Mouse (Mus musculus) layer of hippocampus, adult 8-10 months (tissue): ENCODE data around the gene Cdhr4. TPM values are rescaled to one million over a fixed set of nuclear protein-coding genes. Genes with fewer than 3 reads are reported as not detected.
"Not testable (repeated sequence)": the region's sequence is repeated elsewhere in the genome, so short reads cannot be mapped to it uniquely, and the experiment has no call there.

Experiments used
- DNase-seq, 2 experiments: peaks; one replicate each; pipeline ENCODE4 v3.0.0; 2022; ENCODE audit warnings: low spot score in 2 of 2
- total RNA-seq, 4 experiments: library from RNA; stranded (reverse); gene quantifications; 2 replicates each; pipeline ENCODE4 v1.2.4; 2022

The Cdhr4 gene
- total RNA-seq, 4 experiments from 2014 or later: 4.0 to 8.2 (median 6.7) TPM

DNA sequence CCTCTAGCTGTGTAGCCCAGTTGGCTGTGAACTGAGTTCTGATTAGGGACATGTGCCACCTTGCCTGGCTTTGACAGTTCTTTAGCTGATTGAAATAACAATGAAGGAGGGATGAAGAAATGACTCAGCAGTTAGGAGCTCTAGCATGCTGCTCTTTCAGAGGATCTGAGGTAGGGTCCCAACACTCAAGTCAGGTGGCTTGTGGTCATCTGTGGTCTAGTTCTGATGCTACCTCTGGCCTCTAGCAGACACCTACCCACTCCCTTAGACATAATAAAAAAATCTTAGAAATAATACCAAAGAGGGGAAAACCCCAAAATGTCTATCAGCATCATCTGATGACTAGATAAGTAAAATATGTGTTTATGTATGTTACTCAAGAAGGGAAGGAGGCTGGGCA is 18.1 kb downstream of the Cdhr4 start:
- no peak for DNase-seq

- not testable (repeated sequence) for DNase-seq
These were observed 21.3 kb downstream of the Cdhr4 start for GRCm38 (mm10) chr9:108013577-108013976.

GRCm38 (mm10) chr9:108017127-108017526 is 24.8 kb downstream of the Cdhr4 start:
- DNase-seq: no peak

- DNase-seq: no peak
These were observed 28.4 kb downstream of the Cdhr4 start for GRCm38 (mm10) chr9:108020741-108021140.

- DNase-seq: no peak
These were observed 30.9 kb downstream of the Cdhr4 start for GRCm38 (mm10) chr9:108023216-108023615.

GRCm38 (mm10) chr9:108026584-108026983 is 34.3 kb downstream of the Cdhr4 start:
- DNase-seq: no peak

DNA sequence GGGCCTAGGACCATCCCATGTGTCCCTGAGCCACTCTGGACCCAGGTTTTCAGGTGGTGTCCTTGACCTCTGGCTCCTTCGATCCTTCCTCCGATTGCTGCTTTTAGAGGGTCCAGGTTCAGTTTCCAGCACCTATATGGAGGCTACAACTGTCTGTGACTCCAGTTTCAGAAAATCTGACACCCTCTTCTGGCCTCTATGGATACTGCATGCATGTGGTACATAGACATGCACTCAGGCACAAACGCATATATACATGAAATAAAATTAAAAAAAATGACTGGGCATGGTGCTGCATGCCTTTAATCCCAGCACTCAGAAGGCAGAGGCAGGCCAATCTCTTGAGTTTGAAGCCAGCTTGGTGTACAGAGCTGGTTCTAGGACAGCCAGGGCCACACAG is 35.6 kb downstream of the Cdhr4 start:
- DNase-seq: no peak

DNA sequence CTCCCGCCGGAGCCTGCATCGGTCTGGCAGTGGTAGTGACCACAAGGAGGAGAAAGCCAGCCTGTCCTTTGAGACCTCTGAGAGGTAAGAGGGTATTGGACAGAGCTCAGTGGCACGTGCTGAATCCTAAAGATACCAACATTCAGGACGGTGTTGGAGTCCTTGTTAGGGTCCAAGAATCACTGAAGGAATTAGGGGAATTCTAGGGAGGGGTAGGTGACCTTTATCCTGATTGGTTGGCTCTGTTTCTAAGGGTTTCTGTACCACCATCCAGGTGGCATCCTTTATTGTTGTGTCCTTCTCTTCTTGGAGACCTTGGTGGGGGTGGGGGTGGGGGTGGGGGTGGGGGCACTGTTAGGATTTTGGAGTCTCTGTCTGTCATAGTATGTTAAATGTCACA is 39.8 kb downstream of the Cdhr4 start:
- DNase-seq: no peak

- DNase-seq: no peak
These were observed 43.2 kb downstream of the Cdhr4 start for GRCm38 (mm10) chr9:108035331-108036156.

DNA sequence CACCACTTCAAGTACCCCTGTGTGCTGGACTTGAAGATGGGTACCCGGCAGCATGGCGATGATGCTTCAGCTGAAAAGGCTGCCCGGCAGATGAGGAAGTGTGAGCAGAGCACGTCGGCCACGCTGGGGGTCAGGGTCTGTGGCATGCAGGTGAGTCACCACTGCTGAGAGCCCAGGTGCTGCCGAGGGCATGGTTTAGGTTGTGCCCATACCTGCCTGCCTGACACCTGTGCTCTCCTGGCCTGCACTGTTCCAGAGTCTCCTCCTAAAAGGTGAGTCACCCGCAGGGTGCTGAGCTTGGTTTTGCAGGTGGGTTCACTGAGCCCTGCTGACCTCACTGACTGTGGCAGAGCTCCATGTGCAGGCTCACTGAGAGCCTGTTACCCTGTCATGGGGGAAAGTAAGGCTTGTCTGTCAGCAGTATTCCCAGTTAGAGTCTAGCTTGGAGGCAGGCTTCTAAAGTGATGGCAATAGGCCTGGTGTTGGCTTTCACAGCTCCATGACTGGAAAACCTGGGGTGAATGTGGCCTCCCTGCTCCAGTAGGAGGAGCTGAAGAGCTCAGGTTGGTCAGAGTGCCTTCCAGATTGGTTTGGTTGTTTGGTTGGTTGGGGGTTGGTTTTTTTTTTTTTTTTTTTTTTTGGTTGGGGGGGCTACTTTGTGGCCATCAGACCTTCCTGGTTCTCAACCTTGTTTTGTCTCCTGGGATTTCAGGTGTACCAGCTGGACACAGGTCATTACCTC is 52.6 kb downstream of the Cdhr4 start:
- DNase-seq: no peak

DNA sequence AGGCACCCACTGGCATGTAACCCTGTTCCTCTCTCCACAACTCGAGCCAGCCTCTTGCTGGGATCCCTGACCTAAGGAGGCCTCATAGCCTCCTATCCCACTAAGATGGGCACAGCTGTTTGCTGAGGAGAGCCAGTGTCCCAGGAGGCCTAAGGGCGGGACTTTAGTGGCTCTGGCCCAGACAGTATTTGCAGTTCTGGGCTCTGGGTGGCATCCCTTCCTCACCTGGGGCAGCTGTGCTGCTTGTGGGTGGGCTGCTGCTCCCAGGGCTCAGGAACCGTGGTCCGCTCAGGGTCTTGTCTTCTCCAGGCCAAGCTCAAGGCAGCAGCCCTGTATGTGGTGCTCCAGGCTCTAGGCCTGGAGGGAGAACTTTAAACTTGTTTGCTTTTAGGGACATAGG is 54.3 kb downstream of the Cdhr4 start:
- DNase-seq: no peak

DNA sequence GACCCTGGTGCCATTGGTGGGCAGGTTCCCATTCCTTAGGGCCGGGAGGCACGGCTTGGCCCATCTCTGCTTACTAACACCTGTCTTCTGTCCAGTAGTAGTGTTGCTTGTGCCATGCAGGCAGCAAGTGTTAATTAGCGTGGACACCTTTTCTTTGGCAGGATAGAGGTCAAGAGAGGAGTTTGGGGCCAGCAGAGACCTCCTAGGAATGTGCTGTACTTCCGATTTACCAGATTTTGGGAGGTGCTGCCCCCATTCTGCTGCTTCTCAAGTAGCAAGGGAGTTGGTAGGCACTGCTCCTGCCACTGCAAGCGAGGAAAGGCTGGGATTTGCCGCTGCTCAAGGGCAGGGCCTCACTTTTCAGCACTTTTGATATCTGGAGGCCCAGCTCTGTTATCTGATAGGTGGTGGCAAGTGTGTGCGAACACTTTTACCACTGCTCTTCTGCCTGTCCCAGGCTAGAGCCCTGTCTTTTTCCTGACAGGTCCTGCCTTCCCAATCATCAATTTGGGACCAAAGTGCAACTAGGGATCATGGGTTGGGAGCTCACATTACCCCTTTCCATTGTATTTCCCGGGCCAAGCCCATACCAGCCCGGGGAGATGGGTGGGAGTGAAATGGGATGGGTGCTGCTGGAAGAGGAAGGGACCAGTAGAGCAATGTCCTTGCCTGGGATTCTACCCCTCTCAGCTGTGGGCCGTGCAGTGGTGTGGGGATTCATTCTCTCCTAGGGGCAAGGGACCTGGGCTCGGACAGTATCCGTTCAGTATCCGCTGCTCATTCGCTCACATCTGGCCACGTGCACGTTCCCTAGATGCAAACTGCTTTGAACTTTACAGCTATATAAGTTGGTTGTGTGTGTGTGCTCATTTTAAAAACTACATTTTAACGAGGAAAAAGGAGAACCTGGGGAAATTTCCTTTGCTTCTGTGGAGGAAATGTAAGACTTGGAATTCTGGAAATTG is 55.6 kb downstream of the Cdhr4 start:
- no peak for DNase-seq

DNA sequence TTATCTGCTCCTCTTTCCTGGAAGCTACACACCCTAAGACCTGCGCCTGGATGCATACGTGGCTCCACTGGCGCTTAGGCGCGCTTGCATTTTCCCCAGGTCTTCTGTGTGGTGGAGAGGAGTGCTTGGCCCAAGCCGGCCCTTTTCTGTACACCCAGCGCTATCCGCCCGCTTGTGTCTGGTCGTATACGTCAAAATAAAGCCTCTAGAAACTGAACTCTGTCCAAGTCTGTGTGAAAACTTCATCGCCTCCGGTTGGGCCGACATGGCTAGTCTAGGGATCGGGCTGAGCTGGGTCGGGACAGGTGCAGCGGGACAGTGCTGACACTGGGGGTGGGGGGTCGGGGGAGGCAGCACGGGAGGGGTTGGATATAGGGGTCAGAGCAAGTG is 56.3 kb downstream of the Cdhr4 start:
- DNase-seq: no peak

DNA sequence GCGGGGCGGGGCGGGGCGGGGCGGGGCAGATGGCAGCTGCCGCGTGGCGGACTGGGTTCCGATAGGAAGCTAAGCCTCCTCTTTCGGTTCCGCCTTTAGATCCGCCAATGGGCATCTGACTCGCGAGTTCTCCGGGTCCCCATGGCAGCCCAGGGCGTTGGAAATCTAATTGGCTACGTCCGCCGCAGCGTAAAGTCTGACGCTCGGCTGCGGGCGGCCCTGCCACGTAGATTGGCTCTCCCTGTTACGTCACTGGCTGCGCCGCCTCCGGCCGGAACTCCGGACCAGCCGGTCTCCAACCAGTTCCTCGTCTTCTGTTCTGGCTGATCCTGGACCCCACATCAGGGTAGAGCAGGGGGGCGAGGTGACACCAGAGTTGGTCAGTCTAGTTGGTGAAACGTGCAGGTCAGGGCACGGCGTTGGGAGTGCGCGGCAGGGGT is 56.7 kb downstream of the Cdhr4 start, which contains the start of gene Gmppb:
Gmppb (plus strand) TSS at position 227 of the 440 bp plus-strand sequence.
- DNase-seq: peak; percentile 96

Other genes starting within 250 kb of the Cdhr4 start
- gene Rbm5, start 221.5 kb upstream of the Cdhr4 start, total RNA-seq: 100 to 1,000 TPM; 136 to 170 (median 155) TPM
- gene Rbm6, start 119.3 kb upstream of the Cdhr4 start, total RNA-seq: 10 to 100 TPM; 60.2 to 80.8 (median 68.6) TPM
- gene Mon1a, start 104.3 kb upstream of the Cdhr4 start, total RNA-seq: 10 to 100 TPM; 21.0 to 30.2 (median 27.2) TPM
- gene Mst1r, start 85.6 kb upstream of the Cdhr4 start, total RNA-seq: 1 to 10 TPM; 1.5 to 3.9 (median 2.5) TPM
- gene Actl11, start 64.0 kb upstream of the Cdhr4 start, total RNA-seq: not detected
- 100 to 1,000 TPM; 470 to 535 (median 505) TPM for gene Camkv, start 56.8 kb upstream of the Cdhr4 start, total RNA-seq
- 10 to 100 TPM; 15.2 to 26.6 (median 19.9) TPM for gene Traip, start 42.4 kb upstream of the Cdhr4 start, total RNA-seq
- gene Uba7, start 17.0 kb upstream of the Cdhr4 start, total RNA-seq: 10 to 100 TPM in 2 of 4 experiments, 1 to 10 TPM in 2; 5.8 to 14.1 (median 11.1) TPM
- gene Gm20661, start 9.4 kb upstream of the Cdhr4 start, total RNA-seq: 1 to 10 TPM in 3 of 4 experiments, under 1 TPM in 1; 0.71 to 2.1 (median 1.4) TPM
- 10 to 100 TPM in 3 of 4 experiments, 1 to 10 TPM in 1; 9.5 to 14.1 (median 12.0) TPM for gene Inka1, start 6.6 kb upstream of the Cdhr4 start, total RNA-seq
- 1 to 10 TPM in 2 of 4 experiments, under 1 TPM in 2; 0.78 to 3.9 (median 2.1) TPM for gene Gm20662, start 3.9 kb downstream of the Cdhr4 start, total RNA-seq
- 100 to 1,000 TPM; 193 to 261 (median 223) TPM for gene Ip6k1, start 10.0 kb downstream of the Cdhr4 start, total RNA-seq
- gene Gmppb, start 56.7 kb downstream of the Cdhr4 start, total RNA-seq: 10 to 100 TPM; 17.2 to 21.6 (median 19.2) TPM
- gene Amigo3, start 60.7 kb downstream of the Cdhr4 start, total RNA-seq: 1 to 10 TPM; 1.2 to 2.3 (median 1.6) TPM
- not detected for gene Mst1, start 87.9 kb downstream of the Cdhr4 start, total RNA-seq
- gene Rnf123, start 90.8 kb downstream of the Cdhr4 start, total RNA-seq: 100 to 1,000 TPM in 3 of 4 experiments, 10 to 100 TPM in 1; 89.0 to 123 (median 115) TPM
- 10 to 100 TPM; 33.9 to 45.8 (median 35.5) TPM for gene Apeh, start 102.1 kb downstream of the Cdhr4 start, total RNA-seq
- 100 to 1,000 TPM; 192 to 224 (median 203) TPM for gene Bsn, start 197.9 kb downstream of the Cdhr4 start, total RNA-seq